Mouse (Mus musculus): ENCODE measurements around the gene Cdc14a.
"Not testable (repeated sequence)": the region's sequence is repeated elsewhere in the genome, so short reads cannot be mapped to it uniquely, and the experiment has no call there.

The Cdc14a gene

GRCm38 (mm10) chr3:116366125-116366524 lies 57.7 kb downstream of the Cdc14a start:
- no peak for DNase-seq

- no peak for DNase-seq
Observed at GRCm38 (mm10) chr3:116361906-116362305, 61.9 kb downstream of the Cdc14a start.

GRCm38 (mm10) chr3:116361101-116361500 lies 62.7 kb downstream of the Cdc14a start:
- DNase-seq = no peak

- DNase-seq = no peak
Observed at GRCm38 (mm10) chr3:116357866-116358265, 66.0 kb downstream of the Cdc14a start.

- DNase-seq = no peak
Observed at GRCm38 (mm10) chr3:116357180-116357579, 66.7 kb downstream of the Cdc14a start.

- DNase-seq = no peak
Observed at GRCm38 (mm10) chr3:116355026-116355788, 68.6 kb downstream of the Cdc14a start.

GRCm38 (mm10) chr3:116352486-116352885 lies 71.3 kb downstream of the Cdc14a start:
- no peak for DNase-seq

GRCm38 (mm10) chr3:116350389-116350967 lies 73.4 kb downstream of the Cdc14a start:
- DNase-seq = no peak

GRCm38 (mm10) chr3:116347571-116347970 lies 76.3 kb downstream of the Cdc14a start:
- not testable (repeated sequence) for DNase-seq

- no peak for DNase-seq
Observed at GRCm38 (mm10) chr3:116345245-116345644, 78.6 kb downstream of the Cdc14a start.

GRCm38 (mm10) chr3:116342251-116342650 lies 81.6 kb downstream of the Cdc14a start:
- DNase-seq = no peak

GRCm38 (mm10) chr3:116340950-116341624 lies 82.7 kb downstream of the Cdc14a start:
- peak; percentile 79 for DNase-seq

GRCm38 (mm10) chr3:116340281-116340680 lies 83.6 kb downstream of the Cdc14a start:
- no peak for DNase-seq

GRCm38 (mm10) chr3:116338616-116339015 lies 85.2 kb downstream of the Cdc14a start:
- no peak for DNase-seq

- DNase-seq = no peak
Observed at GRCm38 (mm10) chr3:116337840-116338239, 86.0 kb downstream of the Cdc14a start.

- no peak for DNase-seq
Observed at GRCm38 (mm10) chr3:116335036-116335435, 88.8 kb downstream of the Cdc14a start.

- DNase-seq = no peak
Observed at GRCm38 (mm10) chr3:116333711-116334110, 90.1 kb downstream of the Cdc14a start.

- peak; percentile 59 for DNase-seq
Observed at GRCm38 (mm10) chr3:116333229-116333628, 90.6 kb downstream of the Cdc14a start.

GRCm38 (mm10) chr3:116331811-116332464 lies 91.9 kb downstream of the Cdc14a start:
- peak; percentile 74 for DNase-seq

GRCm38 (mm10) chr3:116329976-116330375 lies 93.9 kb downstream of the Cdc14a start:
- no peak for DNase-seq

GRCm38 (mm10) chr3:116329023-116329762 lies 94.6 kb downstream of the Cdc14a start:
- peak; percentile 22 for DNase-seq

GRCm38 (mm10) chr3:116327616-116328004 lies 96.2 kb downstream of the Cdc14a start:
- no peak for DNase-seq
